Mouse (Mus musculus): ENCODE results near the gene Atxn7l3. TPM values are rescaled to one million over a fixed set of nuclear protein-coding genes. Genes with fewer than 3 reads are reported as not detected.

Gene Atxn7l3
- total RNA-seq, 2 experiments from 2014 or later: 172 to 173 TPM

DNA sequence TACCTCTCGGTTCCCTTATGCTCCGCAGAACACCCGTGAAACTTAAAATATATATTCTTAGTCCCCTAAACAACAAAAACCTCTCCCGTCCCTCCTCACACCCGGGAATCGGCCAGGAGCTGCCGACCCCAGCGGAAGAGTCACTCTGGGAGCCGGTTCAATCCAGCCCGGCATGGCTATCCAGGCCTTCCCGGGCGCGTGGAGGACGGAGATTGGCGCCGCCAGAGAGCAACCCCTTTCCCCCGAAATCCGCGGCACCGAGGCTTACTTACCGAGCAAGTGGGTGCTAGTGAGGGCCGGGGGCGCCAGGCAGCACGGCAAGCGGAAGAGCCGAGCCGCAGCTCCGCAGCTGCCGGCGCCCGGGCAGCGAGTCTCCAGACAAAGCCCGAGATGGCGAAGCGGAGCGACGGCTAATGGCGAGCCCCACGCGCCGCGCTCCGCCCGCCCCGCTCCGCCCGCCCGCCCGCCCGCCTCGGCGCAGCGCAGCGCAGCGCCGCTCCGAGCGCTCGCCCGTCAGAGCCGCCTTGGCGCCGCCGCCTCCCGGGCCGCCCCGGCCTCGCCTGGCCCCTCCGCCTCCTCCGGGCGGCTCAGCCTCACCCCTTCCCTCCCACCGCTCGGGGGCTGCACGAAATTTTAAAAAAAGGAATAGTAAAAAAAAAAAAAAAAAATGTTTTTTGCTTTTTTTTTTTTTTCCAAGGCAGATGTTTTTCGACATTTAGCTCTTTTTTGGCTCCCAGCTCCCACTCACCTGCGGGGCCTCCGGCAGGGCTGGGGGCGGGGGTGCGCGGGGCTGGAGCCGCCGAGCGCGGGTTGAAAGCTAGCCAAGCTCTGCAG, 22.4 kb upstream of the Atxn7l3 start:
- DNase-seq: peak in 1 of 2 experiments; percentile 67

DNA sequence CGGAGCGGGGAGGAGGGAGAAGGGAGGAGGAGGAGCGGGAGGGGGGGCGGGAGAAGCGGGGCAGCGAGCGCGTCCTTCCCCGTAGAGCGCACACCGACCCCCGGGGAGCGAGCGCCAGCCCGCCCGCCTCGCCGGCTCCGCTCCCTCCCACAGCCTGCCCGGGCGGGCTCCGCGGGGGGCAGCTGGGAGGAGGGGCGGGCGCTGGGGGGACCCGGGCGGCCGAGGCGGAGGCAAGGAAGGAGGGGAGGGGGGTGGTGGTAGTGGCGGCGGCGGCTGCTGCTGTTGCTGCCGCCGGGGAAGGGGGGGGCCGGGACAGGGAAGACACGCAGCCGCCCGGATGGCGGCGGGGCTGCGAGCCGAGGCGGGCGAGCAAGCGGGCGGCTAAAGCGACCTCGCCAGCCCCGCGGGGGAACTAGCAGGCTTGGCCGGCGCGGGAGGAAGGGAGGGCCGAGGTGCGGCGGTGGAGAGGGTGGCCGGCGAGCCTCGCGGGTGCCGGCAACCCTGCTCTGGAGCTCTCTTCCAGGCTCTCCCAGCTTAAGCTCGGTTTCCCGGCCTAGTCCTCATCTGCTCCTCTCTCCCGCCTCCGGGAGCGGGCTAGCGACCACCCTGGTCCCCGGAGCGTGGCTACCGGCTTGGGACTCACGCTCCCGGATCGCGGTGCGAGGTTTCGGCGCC, 21.6 kb upstream of the Atxn7l3 start:
- peak in 1 of 2 experiments; percentile 65 for DNase-seq

DNA sequence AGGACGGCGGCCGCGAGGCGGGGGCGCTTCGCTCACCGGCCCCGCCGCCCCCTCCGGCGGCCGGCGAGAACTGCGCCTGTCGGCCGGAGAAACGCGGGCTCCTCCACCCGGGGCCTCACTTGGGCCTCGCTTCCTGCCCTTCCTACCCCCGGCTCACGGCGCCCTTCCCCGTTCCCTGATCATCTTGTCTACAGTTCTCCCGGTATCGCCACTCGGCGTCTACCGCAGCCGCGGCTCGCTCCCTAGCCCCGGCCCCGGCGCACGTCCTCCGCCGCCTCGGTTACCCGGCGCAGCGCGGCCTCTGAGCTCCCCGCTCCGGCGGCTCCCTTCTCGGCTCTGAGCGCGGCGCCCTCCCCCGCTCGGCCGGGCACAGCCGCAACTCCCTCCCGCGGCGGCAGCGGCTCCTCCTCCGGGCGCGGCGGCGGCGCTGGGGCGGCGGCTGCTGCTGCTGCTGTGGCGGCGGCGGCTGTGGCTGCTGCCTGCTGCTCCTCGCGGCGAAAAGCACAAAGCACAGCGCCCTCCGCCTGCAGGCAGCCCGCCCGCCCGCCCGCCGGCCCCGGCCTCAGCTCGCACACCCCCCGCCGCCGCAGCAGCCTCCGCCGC, 21.0 kb upstream of the Atxn7l3 start:
- DNase-seq: peak; percentile 62 to 66

DNA sequence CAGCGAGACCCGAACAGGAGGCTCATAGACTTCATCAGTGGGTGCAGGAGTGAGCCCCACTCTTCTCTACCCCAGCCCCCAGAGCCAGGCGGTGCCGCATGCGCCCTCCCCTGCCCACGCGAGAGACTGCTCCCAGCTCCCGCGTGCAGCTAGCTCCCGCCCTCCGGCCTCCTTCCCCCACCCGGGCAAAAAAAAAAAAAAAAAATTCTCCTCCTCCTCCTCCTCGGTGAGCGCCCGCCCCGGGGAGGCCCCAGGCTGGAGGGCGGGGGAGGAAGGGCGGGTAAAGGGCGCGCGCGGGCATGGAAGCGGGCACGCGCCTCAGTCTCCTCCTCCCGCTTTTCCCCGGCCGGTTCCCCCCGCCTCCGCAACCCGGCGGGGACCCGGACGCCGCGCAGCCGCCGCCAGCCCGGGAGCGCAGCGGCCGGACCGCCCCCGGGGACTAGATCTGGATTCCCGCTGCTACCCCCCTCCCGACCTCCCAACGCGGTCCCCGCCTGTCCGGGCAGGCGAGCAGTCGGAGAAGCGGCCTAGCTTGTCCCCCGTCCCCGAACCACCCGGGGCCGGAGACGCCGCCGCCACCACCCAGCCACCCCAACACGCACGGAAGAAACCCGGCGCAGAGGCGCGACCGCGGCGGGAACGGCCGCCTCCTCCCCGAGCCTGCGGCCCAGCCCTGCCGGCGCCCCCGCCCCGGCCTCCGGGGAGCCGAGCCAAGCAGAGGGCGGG, 20.3 kb upstream of the Atxn7l3 start:
- peak; percentile 87 to 88 for DNase-seq

DNA sequence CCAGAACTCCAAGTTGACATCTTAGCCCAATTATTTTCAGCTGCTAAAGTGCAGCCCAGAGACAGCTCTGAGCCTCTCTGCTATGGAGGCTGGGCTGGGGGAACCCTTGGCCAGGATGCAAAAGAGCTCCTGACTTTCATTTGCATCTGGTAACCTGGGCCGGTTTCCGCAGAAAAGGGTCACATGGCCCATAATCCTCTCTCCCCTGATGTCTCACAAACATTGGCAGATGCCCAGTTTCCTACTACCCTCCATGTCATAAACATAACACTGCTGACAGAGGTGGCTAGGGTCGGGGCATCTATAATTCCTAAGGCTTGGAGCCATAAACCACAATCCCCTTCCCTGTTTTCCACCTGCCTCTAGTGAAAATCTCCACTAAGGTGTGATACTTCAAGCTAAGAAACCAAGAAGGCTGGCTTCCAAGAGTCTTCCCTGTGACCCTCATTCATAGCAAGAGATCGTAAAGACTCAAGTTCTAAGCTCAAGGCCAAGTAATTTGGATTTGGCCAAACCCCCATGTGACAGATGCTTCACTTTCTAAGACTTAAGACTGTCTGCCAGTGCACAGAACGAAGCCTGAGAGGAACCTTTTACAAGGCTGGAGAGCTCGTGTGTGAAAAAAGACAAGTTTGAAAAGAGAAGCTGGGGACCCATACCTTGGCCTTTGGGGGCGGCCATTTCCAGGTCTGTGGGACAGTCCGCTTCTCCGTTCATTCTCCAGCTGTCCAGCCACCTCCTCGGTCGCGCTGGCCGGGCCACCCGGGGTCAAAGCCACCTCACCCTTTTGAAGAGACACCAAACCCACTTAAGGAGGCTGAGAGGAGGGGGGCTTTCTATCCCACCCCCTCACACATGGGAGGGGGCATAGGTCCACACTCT, 19.5 kb upstream of the Atxn7l3 start:
- DNase-seq: no peak

DNA sequence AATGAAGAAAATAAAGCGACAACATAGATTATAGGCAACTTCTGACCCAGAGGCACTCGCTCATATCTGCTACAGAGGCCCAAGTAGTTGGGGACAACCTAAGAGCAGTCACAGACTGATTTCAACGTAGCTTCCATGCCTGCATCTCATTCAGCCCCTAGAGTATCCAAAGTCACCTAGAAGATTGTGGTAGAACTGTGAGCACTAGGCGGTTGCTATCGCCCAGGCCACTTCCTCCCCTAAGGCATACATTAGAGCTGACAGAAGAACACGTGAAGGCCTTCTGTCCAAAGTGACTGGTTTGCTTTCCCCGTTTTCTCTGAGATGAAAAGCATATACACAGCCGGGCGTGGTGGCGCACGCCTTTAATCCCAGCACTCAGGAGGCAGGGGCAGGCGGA, 17.9 kb upstream of the Atxn7l3 start:
- DNase-seq: no peak

DNA sequence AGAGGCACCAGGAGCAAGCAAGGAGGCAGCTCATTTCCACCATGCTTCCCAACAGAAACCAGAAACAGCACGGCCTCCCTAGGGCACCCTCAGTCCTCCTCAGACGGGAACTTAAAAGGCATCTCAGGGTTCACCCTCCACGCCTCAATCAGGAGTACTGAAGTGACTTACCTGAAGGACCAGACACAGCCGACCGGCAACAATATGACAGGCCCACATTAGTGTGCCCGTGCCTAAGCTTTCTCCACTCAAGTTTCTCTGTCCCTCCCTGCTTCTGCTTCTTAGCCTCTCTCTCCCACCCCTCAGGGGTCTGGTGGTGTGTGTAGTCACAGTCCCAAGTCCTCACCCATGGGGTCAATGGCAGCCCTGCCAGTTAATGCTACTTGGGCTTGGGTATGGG, 16.2 kb upstream of the Atxn7l3 start:
- no peak for DNase-seq

DNA sequence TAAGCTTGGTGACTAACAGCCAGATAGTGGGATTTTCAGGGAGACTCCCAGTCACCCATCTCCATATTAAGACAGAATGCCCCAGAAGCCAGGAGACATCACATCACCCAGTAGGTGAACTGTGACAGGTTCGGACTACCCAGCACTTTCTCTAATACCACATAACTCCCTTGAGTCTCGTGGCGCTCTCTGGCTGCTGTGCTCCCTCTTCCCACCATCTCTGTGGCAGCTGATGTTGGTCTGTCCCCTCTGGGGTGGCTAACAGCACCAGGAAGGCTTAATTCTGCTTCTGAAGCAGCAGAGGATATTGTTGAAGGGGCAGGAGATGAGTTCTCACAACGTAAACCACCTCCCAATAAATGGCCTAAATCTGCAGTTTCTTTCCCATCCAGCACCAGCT, 15.5 kb upstream of the Atxn7l3 start:
- DNase-seq: no peak

DNA sequence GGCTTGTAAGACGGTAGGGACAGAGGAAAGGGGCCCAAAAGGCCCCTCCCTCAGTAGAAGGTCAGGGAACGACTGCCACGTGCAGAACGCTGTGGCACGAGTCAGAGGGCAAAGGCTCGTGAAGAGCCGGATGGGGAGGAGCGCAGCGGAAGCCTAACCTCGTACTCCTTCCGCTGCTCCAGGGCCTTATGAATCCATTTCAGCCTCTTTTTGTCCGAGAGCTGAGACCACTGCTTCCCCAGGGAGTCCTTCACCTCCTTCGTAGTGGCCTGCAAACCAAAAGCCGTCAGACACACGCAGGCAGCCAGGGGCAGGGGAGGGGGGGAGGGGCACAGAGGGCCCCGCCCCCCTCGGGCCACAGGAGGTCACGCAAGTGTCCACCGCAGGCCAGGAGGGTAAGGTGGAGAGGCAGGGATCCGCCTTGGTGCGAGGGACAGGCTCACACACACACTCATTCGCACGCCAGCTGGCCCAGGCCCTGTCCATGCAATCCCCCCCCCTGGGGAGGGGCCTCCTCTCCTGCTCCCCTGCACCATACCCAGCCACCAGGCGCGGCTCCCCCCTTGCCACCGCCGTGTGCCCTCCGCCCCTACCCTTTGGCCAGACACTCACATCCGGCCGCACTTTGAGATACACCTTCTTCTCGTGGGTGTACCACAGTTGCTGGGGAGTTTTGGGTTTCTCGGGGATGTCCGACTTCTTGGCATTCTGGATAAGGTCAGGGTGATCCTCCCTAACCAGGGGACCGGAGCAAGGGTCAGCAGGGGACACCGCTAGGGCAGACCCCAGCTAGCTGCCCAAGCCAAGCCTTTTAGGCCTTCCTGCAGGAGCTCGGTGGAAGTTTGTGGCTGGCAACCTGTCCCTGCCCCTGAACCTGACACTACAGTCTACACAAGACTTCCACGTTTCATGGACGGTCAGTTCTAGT, 14.6 kb upstream of the Atxn7l3 start:
- no peak for DNase-seq

DNA sequence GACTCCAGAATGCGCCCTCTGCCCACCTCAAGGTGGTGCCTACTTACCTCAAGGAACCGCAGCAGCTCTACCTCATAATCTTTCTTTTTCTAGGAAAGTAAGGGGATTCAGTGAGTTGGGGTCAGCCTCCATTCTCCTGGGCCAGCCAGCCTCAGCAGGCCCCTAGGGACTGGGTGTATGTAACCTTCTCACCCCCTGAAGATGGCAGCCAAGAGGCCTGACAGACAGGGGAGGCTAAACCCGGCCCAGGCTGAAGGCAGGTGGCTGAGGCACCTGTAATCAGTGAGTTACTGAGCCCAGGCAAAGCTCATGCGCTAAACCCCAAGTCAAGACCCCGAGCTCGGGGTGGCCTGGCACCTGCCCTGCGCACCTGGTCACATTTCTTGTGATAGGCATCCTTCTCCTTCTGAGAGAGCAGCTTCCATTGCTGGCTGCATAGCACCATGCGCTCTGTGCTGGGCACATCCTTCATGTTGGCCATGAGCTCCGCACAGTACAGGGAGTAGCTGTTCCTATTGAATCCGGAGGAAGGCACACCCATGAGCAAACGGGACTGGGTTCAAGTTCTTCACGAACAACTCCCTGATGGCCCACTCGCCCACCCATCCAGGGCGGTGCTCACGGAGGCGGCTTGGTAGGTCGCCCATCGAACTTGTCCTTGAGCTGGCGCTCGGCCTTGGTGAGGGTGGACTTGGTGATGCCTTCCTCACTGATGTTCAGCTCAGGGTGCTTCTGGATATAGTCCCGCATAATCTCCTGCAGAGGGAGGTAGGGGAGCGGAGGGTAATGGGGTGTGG, 13.6 kb upstream of the Atxn7l3 start:
- no peak for DNase-seq

DNA sequence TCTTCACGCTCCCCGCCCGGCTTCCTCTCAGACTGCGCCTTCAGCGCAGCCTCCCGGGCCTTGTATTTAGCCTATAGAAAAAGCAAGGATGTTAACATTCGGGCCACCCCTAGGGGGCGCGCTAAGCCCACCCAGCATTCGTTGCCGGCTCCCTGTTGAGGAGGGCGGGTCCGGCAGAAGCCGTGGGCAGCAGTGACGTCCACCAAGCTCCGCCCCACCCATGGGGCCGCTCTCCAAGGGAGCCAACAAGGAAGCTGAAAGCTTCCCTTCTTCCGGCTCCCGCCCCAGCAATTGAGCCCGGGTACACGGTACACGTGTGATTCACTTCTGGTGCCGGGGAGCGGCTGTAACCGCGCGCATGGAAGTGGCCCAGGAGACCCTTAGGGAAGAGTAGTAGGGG, 12.5 kb upstream of the Atxn7l3 start:
- peak; percentile 96 for DNase-seq

DNA sequence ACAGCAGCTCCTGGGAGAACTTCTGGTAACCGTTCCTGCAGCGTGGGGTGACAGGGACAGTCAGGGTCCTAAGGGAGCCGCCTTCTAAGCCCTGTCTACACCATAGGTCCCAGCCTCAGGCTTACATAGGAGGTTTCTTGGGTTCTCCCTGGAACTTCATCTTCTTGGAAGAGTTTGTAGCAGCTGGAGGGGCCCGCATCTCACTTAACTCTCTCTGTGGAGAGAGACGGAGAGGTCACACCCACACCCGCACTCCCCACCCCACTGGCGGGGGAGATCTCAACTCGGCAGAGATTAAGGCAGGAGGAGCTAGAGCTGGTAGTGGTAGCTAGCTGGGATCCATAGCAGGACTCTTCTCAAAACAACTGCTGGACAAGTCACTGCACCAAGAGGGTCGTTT, 11.7 kb upstream of the Atxn7l3 start:
- DNase-seq: no peak

DNA sequence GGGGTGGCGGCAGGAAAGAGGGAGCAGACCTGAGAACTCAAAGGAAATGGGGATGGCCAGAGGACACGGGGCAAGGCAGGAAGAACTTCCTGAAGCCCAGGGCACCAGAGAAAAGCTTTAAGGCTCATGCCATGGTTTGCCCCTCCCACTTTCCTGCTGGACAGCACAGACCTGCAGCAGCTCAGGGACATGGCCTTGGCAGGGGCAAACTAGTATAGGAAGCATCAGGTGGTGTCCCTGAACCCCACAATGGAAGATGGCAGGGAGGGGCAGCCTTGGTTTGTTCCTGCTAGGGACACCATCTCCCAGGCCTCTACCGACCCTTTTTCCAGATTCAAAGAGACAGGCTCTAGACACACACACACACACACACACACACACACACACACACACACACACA, 8.9 kb upstream of the Atxn7l3 start:
- DNase-seq: no peak

DNA sequence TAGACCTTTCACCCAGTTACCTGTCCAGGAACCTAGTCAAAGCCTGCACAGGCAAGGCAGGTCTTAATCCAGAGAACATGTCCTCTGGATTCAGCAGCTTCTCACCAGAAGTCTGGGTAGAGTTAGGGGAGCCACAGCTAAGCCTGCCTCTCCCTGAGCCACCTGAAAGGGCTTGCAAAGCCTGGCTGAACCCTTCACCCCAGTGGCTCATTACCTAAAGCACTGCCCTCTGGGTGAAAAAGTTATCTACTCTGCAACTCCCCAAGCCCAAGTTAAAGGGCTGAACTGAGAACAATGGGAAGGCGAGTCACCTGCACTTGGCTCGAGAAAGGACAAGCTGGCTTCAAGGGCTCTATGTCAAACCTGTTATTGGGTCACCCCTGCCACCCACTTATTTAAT, 7.7 kb upstream of the Atxn7l3 start:
- no peak for DNase-seq

DNA sequence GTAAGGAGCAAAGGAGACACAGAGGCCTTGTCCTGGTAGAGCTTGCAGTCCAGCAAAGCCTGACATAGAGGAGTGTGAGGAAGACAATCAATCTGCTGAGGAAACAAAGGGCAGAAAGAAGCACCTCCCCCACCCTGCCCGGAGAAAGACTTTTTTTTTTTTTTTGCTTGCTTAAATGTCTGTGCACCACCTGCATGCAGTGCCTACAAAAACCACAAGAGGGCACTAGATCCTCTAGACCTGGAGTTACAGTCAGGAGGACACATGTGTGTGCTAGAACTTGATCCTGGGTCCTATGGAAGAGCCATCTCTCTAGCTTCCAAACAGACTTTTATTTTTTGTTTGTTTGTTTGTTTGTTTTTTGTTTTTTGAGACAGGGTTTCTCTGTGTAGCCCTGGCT, 3.4 kb upstream of the Atxn7l3 start:
- DNase-seq: no peak

DNA sequence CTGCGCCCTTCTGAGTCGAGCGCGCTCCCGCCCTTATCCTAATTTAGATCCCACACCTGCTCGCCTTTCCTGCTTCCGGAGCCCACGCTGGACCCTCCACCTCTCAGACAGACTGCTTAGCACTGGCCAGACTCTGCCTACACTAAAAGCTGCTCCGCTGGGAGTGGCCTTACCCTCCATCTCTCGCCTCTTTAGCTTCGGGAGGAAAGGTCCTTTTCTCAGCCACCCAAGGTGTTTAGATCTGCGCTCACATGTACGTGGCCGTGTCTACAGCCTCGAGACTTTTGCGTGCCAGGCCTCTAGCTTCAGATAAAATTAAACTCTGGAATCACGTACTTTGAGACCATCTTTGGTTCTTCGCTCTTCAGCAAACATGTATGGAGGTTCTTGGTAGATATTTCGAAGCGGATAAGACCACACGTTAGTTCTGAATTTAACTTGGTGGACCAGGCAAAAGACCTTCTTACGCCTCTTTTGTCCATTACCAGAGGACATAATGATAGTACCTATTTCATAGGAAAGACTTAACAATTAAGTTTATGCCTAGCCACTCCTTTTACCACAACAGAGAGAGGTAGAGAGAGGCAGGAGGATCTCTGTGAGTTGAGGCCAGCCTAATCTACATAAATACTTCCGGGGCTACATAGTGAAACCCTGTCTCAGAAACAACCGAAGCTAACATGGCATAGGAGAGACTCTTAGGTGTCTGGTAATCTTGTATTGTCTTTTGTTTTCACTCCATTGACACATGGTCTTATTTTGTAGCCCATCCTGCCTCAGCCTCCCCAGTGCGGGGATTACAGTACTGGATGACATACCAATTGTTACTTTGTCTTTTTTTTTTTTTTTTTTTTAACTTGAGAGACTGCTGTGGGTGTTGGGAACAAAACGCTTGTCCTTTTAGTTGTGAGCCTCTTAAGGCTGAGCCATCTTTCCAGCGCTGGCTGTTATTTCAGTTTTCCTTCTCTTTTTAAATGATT, 1.4 kb upstream of the Atxn7l3 start:
- DNase-seq: no peak

DNA sequence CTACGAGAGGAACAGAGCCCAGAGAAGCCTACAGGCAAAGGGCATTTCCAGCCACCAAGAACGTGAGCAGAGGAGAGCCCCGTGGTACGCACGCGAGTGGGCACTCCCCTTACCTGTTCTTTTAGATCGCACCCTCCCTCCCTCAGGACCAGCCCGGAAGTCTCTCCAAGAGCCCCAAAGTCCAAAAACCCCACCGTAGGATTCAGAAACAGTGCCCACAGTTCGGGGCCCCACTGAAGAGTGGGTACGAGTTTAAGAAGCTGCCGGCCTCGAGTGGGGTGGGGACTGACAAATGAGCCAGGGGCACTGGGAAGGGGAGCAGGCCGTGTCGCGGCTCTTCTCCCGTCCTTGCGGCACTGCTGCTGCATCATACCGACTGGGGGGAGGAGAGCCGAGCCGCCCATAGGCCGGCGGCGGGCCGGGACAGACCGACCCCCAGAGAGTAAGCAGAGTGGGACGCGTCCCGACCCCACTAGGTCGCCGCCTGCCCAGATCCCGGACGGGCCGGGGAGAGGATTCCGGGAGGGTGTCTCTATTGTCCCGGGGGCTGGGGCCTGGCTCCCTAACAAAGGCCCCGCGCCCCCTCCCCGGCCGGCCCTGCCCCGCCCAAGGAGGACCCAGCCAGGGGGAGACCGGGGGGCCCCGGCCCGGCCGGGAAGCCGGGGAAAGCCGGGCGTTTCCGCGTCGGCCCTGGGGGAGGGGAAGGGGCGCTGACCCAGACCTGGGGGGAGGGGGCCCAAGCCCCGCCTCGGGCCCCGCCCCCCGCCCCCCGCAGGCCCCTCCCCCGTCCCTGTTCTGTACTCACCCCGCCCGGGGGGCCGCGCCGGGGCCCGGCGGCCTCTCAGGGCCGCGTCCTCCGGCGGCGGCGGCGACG, 596 bp downstream of the Atxn7l3 start:
- no peak for DNase-seq

All from layer of hippocampus, postnatal 36 days (tissue).